Mouse (Mus musculus): ENCODE data around the gene Rgs8. TPM values are rescaled to one million over a fixed set of nuclear protein-coding genes. Genes with fewer than 3 reads are reported as not detected.

Rgs8 gene
- polyA plus RNA-seq (2017; shearing (Covaris generic)) = under 1 TPM in 1 of 2 experiments, not detected in 1; 0.09 TPM

- no peak for ATAC-seq
Observed at GRCm38 (mm10) chr1:153652938-153653623, at the start of gene Rgs8. Gene Rgs8 (plus strand): TSS chr1:153653025.

GRCm38 (mm10) chr1:153617340-153617830 lies 35.4 kb upstream of the Rgs8 start:
- ATAC-seq = peak; percentile 92

- no peak for ATAC-seq
Observed at GRCm38 (mm10) chr1:153623036-153623435, 29.8 kb upstream of the Rgs8 start.

- no peak for ATAC-seq
Observed at GRCm38 (mm10) chr1:153632686-153633085, 20.1 kb upstream of the Rgs8 start.

GRCm38 (mm10) chr1:153635056-153635455 lies 17.8 kb upstream of the Rgs8 start:
- no peak for ATAC-seq

GRCm38 (mm10) chr1:153635521-153635920 lies 17.3 kb upstream of the Rgs8 start:
- ATAC-seq = no peak

- no peak for ATAC-seq
Observed at GRCm38 (mm10) chr1:153636821-153637220, 16.0 kb upstream of the Rgs8 start.

- no peak for ATAC-seq
Observed at GRCm38 (mm10) chr1:153641492-153641939, 11.3 kb upstream of the Rgs8 start.

- no peak for ATAC-seq
Observed at GRCm38 (mm10) chr1:153641940-153642501, 10.8 kb upstream of the Rgs8 start.

- ATAC-seq = no peak
Observed at GRCm38 (mm10) chr1:153653674-153654073, 849 bp downstream of the Rgs8 start.

GRCm38 (mm10) chr1:153659666-153660065 lies 6.8 kb downstream of the Rgs8 start:
- ATAC-seq = no peak

- ATAC-seq = no peak
Observed at GRCm38 (mm10) chr1:153660982-153661688, 8.3 kb downstream of the Rgs8 start.

GRCm38 (mm10) chr1:153661689-153662002 lies 8.8 kb downstream of the Rgs8 start:
- no peak for ATAC-seq

GRCm38 (mm10) chr1:153662362-153662761 lies 9.5 kb downstream of the Rgs8 start:
- no peak for ATAC-seq

- ATAC-seq = no peak
Observed at GRCm38 (mm10) chr1:153665066-153665715, 12.4 kb downstream of the Rgs8 start.

GRCm38 (mm10) chr1:153666236-153666635 lies 13.4 kb downstream of the Rgs8 start:
- no peak for ATAC-seq

GRCm38 (mm10) chr1:153667244-153667727 lies 14.5 kb downstream of the Rgs8 start:
- no peak for ATAC-seq

GRCm38 (mm10) chr1:153667781-153668180 lies 15.0 kb downstream of the Rgs8 start:
- no peak for ATAC-seq

- no peak for ATAC-seq
Observed at GRCm38 (mm10) chr1:153669086-153669485, 16.3 kb downstream of the Rgs8 start.

- ATAC-seq = no peak
Observed at GRCm38 (mm10) chr1:153669728-153670127, 16.9 kb downstream of the Rgs8 start.

- no peak for ATAC-seq
Observed at GRCm38 (mm10) chr1:153671352-153671751, 18.5 kb downstream of the Rgs8 start.

- ATAC-seq = no peak
Observed at GRCm38 (mm10) chr1:153672698-153673097, 19.9 kb downstream of the Rgs8 start.

- ATAC-seq = no peak
Observed at GRCm38 (mm10) chr1:153673900-153674299, 21.1 kb downstream of the Rgs8 start.
